Mouse (Mus musculus): ENCODE results near the gene Hspbap1.

DNA sequence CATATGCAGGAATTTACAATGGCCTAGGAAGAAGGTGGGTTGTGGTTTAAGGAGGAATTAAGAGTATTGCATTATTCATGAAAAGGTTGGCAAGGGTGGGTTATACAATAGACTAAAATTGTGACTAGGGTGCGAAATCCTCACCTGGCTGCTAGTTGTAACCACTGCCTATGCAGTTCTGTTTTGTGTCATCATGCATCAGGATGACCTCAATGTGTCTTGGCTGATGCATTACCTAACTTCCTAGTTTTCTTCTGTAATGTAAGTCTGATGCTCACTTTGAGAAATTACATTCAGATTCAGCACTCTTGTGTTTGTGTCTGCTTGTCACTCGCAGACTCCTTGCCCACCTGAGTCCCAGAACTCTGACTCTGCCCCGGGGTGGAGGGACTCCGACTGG lies 18.3 kb upstream of the Hspbap1 start:
- TF ChIP-seq GATA1 (IDR thresholded peaks at IDR 0.05; ENCODE audit: low read length): no peak
- no peak for TF ChIP-seq TAL1 (IDR thresholded peaks at IDR 0.05; ENCODE audit: low read length)

Measured in erythroblast, embryonic 14.5 days (primary cell).